Comparison of ENCODE assay signal across 9 mouse cellular contexts in genomic region chr3:85814241-85814640, GRCm38 (mm10). TPM values are rescaled to one million over a fixed set of nuclear protein-coding genes. Genes with fewer than 3 reads are reported as not detected.
DNase-seq lines count a peak whose midpoint lies in the region; ATAC-seq and TF ChIP-seq lines count a peak whose summit lies in the region.
"Had no signal": no experiment of that assay in that cellular context is flagged by ENCODE, and none has a peak within 500 bp of the region (broad histone marks: within the 10 kb centered on the region; RNA-seq: fewer than 3 reads in every experiment).

No protein-coding gene starts in this region.

- H3K27me3 ChIP-seq in midbrain, embryonic 10.5 days (ENCODE audit: low read depth, poor library complexity, severe bottlenecking) = no peaks in the 10 kb centered on the region

- DNase-seq in layer of hippocampus, adult 2 months (ENCODE audit: low spot score in 2 of 2) = peak; percentile 19 to 44
- DNase-seq in layer of hippocampus, postnatal 25 days (ENCODE audit: extremely low spot score in 1 of 2, low spot score in 1 of 2) = no peak
- DNase-seq in adrenal gland, postnatal 25 days = peak; percentile 70
- DNase-seq in layer of hippocampus, adult 8-10 months (ENCODE audit: low spot score in 2 of 2) = peak; percentile 37 to 44
- DNase-seq in ovary, postnatal 14 days (ENCODE audit: low spot score) = peak; percentile 7
- no peak for DNase-seq in midbrain, embryonic 10.5 days (ENCODE audit: low spot score)
- no peak for DNase-seq in testis, postnatal 10 days (ENCODE audit: low spot score)

- no peaks in the 10 kb centered on the region for H3K36me3 ChIP-seq in midbrain, embryonic 10.5 days

- no peaks in the 10 kb centered on the region for H3K9me3 ChIP-seq in midbrain, embryonic 10.5 days (replicated peaks)

- H3K4me3 ChIP-seq in layer of hippocampus, adult 2 months = no peak overlapping the region
- no peak overlapping the region for H3K4me3 ChIP-seq in midbrain, embryonic 10.5 days

- no peak for TF ChIP-seq CTCF in layer of hippocampus, adult 2 months (conservative IDR thresholded peaks at IDR 0.05)

- peak overlapping the region; percentile 53; the same call in 1 of the 2 replicates for H3K27ac ChIP-seq in layer of hippocampus, adult 2 months
- H3K27ac ChIP-seq in midbrain, embryonic 10.5 days (replicated peaks) = no peak overlapping the region
- H3K27ac ChIP-seq: macrophage had no signal

- WGBS in midbrain, embryonic 10.5 days = 75% methylated on average over 7 of the region's 7 CpGs

- H3K4me1 ChIP-seq in midbrain, embryonic 10.5 days = peaks cover 4% of the 10 kb centered on the region; the same call in 1 of the 2 replicates

- no peak for ATAC-seq in CD4-positive, CD25-positive, alpha-beta regulatory T cell, adult 4 months

RNA-seq across cellular contexts. Expression of gene Fam160a1, which starts 2.9 kb away (rescaled TPM):
- total RNA-seq in layer of hippocampus, adult 2 months (2021) = 10 to 100 TPM; 13.5 to 15.0 TPM
- 10 to 100 TPM; 10.6 to 10.7 TPM for total RNA-seq in layer of hippocampus, postnatal 25 days (2021)
- total RNA-seq in adrenal gland, postnatal 25 days (2021) = 5.8 and 9.2 TPM in 2 replicates
- total RNA-seq in layer of hippocampus, adult 8-10 months (2022) = 10 to 100 TPM in 1 of 4 experiments, 1 to 10 TPM in 3; 8.0 to 11.8 (median 9.4) TPM
- polyA plus RNA-seq in midbrain, embryonic 10.5 days (2016; fragmentation: Nextera tagmentation; extraction: Ambion mirVana) = 0.27 and 0.50 TPM in 2 replicates
- polyA plus RNA-seq in CD4-positive, CD25-positive, alpha-beta regulatory T cell, adult 4 months (2017; shearing (Covaris generic)) = 1 to 10 TPM; 3.8 to 8.0 TPM
- polyA plus RNA-seq: macrophage had no signal

Comparison
In these comparisons a context has a peak if more than half of its experiments do, and no peak if none do; other contexts are left out.
1. DNase-seq: peak in layer of hippocampus, adult 2 months (2 of 2), adrenal gland, postnatal 25 days (single experiment), layer of hippocampus, adult 8-10 months (2 of 2) and ovary, postnatal 14 days (single experiment); none in layer of hippocampus, postnatal 25 days (0 of 2), midbrain, embryonic 10.5 days (single experiment) and testis, postnatal 10 days (single experiment).